Mouse (Mus musculus) embryonic facial prominence, embryonic 15.5 days (tissue): Measurements from ENCODE around the gene Dapk2. TPM values are rescaled to one million over a fixed set of nuclear protein-coding genes. Genes with fewer than 3 reads are reported as not detected.

Source experiments
- ATAC-seq: fragments of 200-750 bp; cut with Nextera tagmentation; 2 replicates; pipeline ENCODE4 v1.8.0; 2017; ENCODE audit warnings: low read depth, moderate TSS enrichment; ENCODE audit not compliant: insufficient number of reproducible peaks, low FRiP score, low TSS enrichment
- H3K27ac ChIP-seq: fragments of 300-500 bp; sonication (generic); replicated peaks from 2 replicates; pipeline ENCODE4 v1.5.1; 2015; ENCODE audit warnings: mild to moderate bottlenecking, inconsistent platforms
- H3K27me3 ChIP-seq: fragments of 300-500 bp; sonication (generic); 2 replicates; pipeline ENCODE4 v1.6.1; 2015; ENCODE audit warnings: inconsistent platforms
- H3K36me3 ChIP-seq: fragments of 300-500 bp; sonication (generic); 2 replicates; pipeline ENCODE4 v1.6.1; 2015; ENCODE audit warnings: mild to moderate bottlenecking, inconsistent platforms
- H3K4me1 ChIP-seq: fragments of 300-500 bp; sonication (generic); 2 replicates; pipeline ENCODE4 v1.6.1; 2015; ENCODE audit warnings: inconsistent platforms
- H3K4me2 ChIP-seq: fragments of 300-500 bp; sonication (generic); replicated peaks from 2 replicates; pipeline ENCODE4 v1.6.1; 2015; ENCODE audit warnings: mild to moderate bottlenecking, inconsistent platforms
- H3K4me3 ChIP-seq: fragments of 300-500 bp; sonication (generic); replicated peaks from 2 replicates; pipeline ENCODE4 v1.5.1; 2015; ENCODE audit warnings: mild to moderate bottlenecking, inconsistent platforms
- H3K9ac ChIP-seq: fragments of 300-500 bp; sonication (generic); 2 replicates; pipeline ENCODE4 v1.6.1; 2015; ENCODE audit warnings: inconsistent platforms
- H3K9me3 ChIP-seq: fragments of 300-500 bp; sonication (generic); replicated peaks from 2 replicates; pipeline ENCODE4 v1.6.1; 2016; ENCODE audit warnings: inconsistent platforms
- WGBS: fragments of 180-500 bp; shearing (Covaris S2); methylation state at CpG from one replicate; pipeline ENCODE4 v1.1.7; 2015; 5-methylcytosine and 5-hydroxymethylcytosine counted together
- polyA plus RNA-seq: library from polyadenylated mRNA; unstranded; fragments of >200 nt; fragmentation: Nextera tagmentation; extraction: Ambion mirVana; gene quantifications from 2 replicates; pipeline ENCODE4 v1.2.1, GENCODE M21; 2015

Gene Dapk2
- polyA plus RNA-seq, 1 experiment from 2014 or later, result 18.0 TPM

DNA sequence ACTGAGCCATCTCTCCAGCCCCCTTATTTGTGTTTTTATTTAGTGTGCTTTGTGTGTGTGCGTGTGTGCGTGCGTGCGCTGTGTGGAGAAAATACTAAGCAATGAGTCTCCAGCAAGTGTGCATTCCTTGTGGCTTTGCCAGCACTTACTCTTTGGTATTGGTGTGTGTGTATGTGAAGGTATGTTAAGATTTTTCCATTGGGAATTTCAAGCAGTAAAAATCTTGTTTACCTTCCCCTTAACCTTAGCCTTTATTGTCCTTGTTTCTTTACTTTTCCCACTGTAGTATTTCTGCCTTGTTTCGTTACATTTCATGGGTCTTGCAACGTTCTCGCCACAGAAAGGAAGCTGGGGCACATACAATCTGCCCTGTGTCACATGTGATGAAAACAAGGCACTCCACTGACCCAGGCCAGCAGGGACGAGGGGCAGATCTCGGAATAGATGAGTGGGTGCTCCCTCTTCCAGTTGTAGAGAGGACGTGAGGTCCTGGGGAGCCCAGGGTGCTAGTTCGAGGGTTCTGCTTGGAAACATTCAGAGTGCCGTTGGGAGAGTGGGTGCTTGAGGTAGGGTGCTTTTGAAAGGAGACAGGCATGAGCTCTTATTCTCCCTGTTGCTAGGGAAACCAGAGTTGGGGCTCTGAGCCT, 13.4 kb downstream of the Dapk2 start:
- Histone ChIP-seq H3K36me3 (no peaks in the 10 kb centered on the region), H3K9me3 (no peaks in the 10 kb centered on the region), H3K4me3 (no peak overlapping the region), H3K27ac (no peak overlapping the region), H3K27me3 (no peaks in the 10 kb centered on the region), H3K4me2 (no peak overlapping the region), H3K4me1 (0 out of 2 replicates have a peak, but pooled peaks cover 5% of the 10 kb centered on the region), H3K9ac (no peak overlapping the region)
- WGBS, result 76% methylated on average over 12 of the region's 12 CpGs
- ATAC-seq, result no peak

DNA sequence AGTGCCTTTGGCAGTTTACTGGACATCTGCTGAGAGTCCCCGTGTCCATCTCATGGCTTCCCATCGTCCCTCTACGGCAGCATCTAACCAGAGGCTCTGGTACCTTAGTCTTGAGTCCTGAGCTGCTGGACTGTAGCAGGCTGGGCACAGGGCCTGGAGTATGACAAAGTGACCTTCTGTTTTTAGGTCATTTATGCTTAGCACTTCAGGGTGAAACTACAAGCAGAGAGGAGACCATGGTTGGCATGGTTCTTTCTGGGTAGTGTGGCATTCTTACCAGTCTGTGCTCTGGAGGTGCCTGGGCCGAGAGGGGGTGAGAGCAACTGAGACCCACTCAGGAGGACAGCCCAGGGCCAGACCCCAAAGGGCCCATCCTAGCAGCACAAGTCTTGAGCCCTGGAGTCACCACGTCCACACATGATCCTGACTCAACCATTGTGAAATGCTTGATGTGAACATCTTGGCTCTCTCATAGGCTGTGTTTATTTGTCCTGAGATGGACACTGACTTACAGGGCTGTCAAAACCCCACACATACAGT, 15.4 kb downstream of the Dapk2 start:
- 94% methylated on average over 5 of the region's 5 CpGs for WGBS

DNA sequence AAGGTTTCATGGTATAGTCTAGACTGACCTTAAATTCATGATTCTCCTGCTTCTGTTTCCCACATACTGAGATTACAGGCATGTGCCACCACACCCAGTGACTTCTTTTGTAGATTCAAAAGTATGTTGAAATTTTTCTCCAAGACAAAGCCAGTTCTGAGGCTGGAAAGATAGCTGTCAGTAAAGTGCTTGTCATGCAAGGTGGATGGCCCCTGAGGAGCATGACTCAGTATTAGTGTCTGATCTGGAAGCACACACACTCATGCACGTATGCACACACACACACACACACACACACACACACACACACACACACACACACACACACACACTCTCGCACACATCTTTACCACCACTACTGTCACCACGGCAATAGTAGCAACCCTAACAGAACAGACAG, 17.0 kb downstream of the Dapk2 start:
- no peak overlapping the region for H3K4me2 ChIP-seq
- no peak for ATAC-seq
- no peak overlapping the region for H3K4me3 ChIP-seq
- 90% methylated on average over 3 of the region's 3 CpGs for WGBS
- no peaks in the 10 kb centered on the region for H3K36me3 ChIP-seq
- no peak overlapping the region for H3K9ac ChIP-seq
- H3K4me1 ChIP-seq, result no peaks in the 10 kb centered on the region
- no peaks in the 10 kb centered on the region for H3K27me3 ChIP-seq
- no peak overlapping the region for H3K27ac ChIP-seq
- no peaks in the 10 kb centered on the region for H3K9me3 ChIP-seq

More for the DNA sequence above, 15.4 kb downstream of the Dapk2 start:
- H3K9ac ChIP-seq, result no peak overlapping the region
- H3K4me3 ChIP-seq, result no peak overlapping the region
- H3K9me3 ChIP-seq, result no peaks in the 10 kb centered on the region
- no peak for ATAC-seq
- H3K27me3 ChIP-seq, result no peaks in the 10 kb centered on the region
- no peak overlapping the region for H3K4me2 ChIP-seq
- H3K27ac ChIP-seq, result no peak overlapping the region
- no peaks in the 10 kb centered on the region for H3K36me3 ChIP-seq
- H3K4me1 ChIP-seq, result no peaks in the 10 kb centered on the region

DNA sequence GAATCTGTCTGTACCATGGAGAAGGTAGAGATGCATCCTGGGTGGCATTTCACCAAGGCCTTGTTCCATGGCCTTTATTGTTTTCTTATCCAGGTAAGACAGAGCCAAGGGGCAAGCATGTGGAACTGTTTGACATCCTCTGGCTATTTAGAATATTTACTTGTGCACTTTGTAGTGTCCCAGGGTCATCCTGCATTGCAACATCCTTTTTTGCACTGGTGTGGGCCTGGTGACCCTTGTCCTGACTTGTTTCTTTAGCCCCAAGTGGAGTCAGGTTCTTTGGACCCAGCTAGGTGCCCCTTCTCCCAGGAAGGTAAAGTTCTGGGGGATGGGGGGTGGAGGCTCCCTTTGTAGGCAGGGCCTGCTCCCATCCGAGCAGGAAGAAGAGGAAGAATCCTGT, 20.0 kb downstream of the Dapk2 start:
- 46% methylated on average over 1 of the region's 1 CpGs for whole genome bisulfite sequencing
- ATAC-seq, result no peak

DNA sequence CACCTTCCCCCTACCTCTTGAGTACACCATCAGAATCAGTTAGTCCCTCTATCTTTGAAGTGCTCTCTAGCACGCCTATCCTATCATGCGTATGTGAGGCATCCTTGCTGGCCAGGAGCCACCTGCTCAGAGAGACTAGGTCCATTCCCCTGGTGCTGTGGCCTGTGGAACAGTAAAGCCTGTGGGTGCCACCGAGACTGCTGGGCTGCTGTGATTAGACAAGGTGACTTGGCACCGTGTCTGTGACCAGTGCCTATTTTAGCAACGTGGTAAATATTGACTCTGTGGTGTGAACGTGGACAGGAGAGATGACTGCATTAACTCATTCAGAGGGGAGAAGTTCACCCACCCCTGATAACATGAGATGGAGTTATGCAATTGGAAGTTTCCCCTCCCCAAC, 21.8 kb downstream of the Dapk2 start:
- no peak for ATAC-seq
- Histone ChIP-seq H3K27me3 (no peaks in the 10 kb centered on the region), H3K4me3 (no peak overlapping the region), H3K4me2 (no peak overlapping the region), H3K9me3 (no peaks in the 10 kb centered on the region), H3K4me1 (no peaks in the 10 kb centered on the region), H3K36me3 (no peaks in the 10 kb centered on the region), H3K27ac (no peak overlapping the region), H3K9ac (no peak overlapping the region)
- WGBS, result 87% methylated on average over 6 of the region's 6 CpGs

More for the DNA sequence above, 20.0 kb downstream of the Dapk2 start:
- H3K9ac ChIP-seq, result no peak overlapping the region
- no peak overlapping the region for H3K4me3 ChIP-seq
- H3K27ac ChIP-seq, result no peak overlapping the region
- H3K36me3 ChIP-seq, result no peaks in the 10 kb centered on the region
- no peaks in the 10 kb centered on the region for H3K27me3 ChIP-seq
- H3K4me1 ChIP-seq, result no peaks in the 10 kb centered on the region
- H3K4me2 ChIP-seq, result no peak overlapping the region
- H3K9me3 ChIP-seq, result no peaks in the 10 kb centered on the region

DNA sequence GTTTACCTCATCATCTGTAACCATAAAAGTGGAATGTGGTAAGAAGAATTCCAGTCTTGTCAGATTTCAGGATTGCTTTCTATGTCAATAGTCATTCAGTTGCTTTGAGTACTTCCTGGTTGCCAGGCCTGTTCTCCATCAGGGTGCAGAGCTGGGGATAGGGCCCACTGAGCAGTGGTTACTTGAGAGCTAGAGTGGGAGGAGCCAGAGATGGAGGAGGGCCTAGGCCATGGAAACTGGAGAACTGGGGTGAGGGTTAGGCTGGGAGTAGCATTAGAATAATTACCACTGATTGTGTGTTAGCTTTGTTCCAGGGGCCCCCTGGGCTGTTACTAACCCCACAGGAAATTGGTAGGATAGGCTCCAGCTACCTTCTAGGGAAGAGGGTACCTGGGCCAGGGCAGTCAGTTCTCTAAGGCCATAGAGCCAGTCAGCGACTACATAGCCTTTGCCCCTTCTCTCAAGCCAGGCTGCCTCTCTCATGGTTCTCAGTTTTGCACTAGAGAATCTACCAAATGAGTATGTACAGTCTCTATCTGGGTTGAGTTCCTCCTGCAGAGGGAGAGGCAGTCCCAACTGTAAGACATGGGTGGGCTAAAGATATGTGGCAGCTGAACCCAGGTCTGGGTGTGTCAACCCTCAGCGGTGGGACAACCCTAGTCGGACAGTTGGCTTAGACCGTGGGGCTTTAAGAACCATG, 23.3 kb downstream of the Dapk2 start:
- Histone ChIP-seq H3K9ac (no peak overlapping the region), H3K36me3 (no peaks in the 10 kb centered on the region), H3K27ac (peak overlapping the region; percentile 29; the same call in 1 of the 2 replicates), H3K4me3 (no peak overlapping the region), H3K27me3 (no peaks in the 10 kb centered on the region), H3K4me1 (no peaks in the 10 kb centered on the region), H3K9me3 (no peaks in the 10 kb centered on the region), H3K4me2 (no peak overlapping the region)
- peak; percentile 88 for ATAC-seq
- WGBS, result 80% methylated on average over 4 of the region's 4 CpGs

DNA sequence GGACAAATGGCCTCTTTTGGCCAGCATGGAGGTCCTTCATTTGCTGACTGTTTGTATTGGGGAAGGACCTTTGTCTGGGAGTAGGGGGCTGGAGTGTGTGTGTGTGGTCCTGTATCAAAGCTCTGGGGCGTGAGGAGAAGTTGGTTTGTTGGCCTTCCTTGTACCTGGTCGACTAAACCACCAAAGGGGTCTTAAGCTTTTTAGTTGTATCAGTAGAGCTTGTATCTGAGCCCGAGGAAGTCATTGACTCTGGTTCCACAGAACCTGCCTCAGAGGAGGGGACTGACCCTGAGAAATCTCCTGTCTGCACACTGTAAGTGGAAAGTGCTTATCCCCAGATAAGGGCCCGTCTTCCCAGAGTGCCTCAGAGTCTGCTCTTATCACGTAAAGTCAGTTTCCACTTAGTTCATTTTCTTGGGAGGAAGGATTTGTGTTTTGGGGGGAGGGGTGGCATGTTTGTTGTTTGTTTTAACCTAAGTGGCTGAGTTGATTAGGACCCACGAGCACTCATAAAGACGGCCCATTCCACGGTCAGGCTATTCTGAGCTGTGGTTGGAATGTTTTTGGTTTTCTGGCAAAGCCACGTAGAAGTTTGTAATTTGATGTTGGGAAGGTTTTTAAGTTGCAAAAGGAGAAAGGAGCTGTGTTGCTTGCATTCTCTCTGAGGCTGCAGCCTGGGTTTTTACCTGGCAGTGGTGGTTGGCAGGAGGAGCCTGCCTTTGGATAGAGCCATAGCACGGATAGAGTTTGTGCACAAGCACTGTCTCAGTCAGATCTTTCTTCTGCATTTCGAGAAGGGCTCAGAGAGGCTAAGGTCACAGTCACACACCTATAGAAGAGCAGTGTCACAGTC, 24.0 kb downstream of the Dapk2 start:
- Histone ChIP-seq H3K9ac (no peak overlapping the region), H3K27me3 (no peaks in the 10 kb centered on the region), H3K27ac (peak overlapping the region; percentile 29; the same call in 1 of the 2 replicates), H3K4me2 (no peak overlapping the region), H3K4me3 (no peak overlapping the region), H3K4me1 (no peaks in the 10 kb centered on the region), H3K36me3 (no peaks in the 10 kb centered on the region), H3K9me3 (no peaks in the 10 kb centered on the region)
- WGBS, result 47% methylated on average over 11 of the region's 11 CpGs
- no peak for ATAC-seq

DNA sequence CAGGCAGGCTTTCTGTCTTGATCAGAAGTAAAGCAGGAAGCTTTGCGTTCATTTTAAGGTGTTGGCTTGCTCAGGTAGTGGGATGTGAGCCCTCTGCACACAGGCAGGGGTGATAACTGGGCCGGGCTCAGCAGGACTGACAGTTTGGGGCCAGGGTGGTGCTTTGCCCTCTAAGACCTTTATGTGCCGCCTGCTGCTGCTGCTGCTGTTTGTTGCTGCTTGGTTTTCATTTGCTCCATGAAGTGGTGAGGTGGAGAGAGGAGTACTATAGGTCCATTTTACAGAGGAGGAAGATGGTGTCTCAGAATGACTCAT, 24.6 kb downstream of the Dapk2 start:
- no peak for ATAC-seq
- Histone ChIP-seq H3K4me1 (no peaks in the 10 kb centered on the region), H3K9ac (no peak overlapping the region), H3K4me3 (no peak overlapping the region), H3K36me3 (no peaks in the 10 kb centered on the region), H3K9me3 (no peaks in the 10 kb centered on the region), H3K4me2 (no peak overlapping the region), H3K27ac (0 out of 2 replicates have a peak overlapping the region, but pooled peaks have one; percentile 22), H3K27me3 (no peaks in the 10 kb centered on the region)
- WGBS, result 76% methylated on average over 3 of the region's 3 CpGs

DNA sequence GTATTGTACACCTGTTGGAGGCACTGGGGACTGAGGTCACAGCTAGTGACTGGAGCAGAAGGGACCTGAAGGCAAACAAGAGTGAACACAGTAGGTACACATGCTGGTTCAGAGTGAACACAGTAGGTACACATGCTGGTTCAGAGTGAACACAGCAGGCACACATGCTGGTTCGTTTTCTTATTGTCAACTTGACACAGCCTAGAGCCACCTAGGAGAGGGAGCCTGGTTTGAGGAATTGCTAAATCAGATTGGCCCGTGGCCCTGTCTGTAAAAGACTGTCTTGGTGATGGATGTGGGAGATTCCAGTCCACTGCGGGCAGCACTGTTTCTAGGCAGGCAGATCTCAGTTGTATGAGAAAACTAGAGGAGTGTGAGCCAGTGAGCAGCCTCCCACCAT, 25.0 kb downstream of the Dapk2 start:
- Histone ChIP-seq H3K9me3 (no peaks in the 10 kb centered on the region), H3K27me3 (no peaks in the 10 kb centered on the region)
- no peak for ATAC-seq

DNA sequence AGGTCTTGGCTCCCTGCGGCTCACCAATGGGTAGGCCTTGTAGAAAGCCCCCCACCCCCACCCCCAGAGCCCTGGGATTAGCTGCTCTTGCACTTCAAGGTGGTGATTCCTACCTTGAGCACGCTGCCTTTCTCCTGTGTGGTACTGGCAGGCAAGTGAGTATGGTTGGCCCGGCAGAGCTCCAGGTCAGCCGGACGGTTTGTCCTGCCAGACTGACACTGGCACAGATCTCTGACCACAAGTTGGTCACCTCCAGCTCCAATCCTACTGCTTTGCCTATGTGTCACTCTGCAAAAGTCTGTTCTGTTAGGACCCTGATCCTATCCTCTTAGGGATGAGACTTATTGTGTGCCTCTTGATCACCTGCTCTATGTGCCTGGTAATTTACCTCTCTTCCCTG, 26.5 kb downstream of the Dapk2 start:
- no peak overlapping the region for H3K9ac ChIP-seq
- H3K9me3 ChIP-seq, result no peaks in the 10 kb centered on the region
- no peak overlapping the region for H3K4me3 ChIP-seq
- no peaks in the 10 kb centered on the region for H3K36me3 ChIP-seq
- no peaks in the 10 kb centered on the region for H3K4me1 ChIP-seq
- H3K27ac ChIP-seq, result no peak overlapping the region
- no peak overlapping the region for H3K4me2 ChIP-seq
- 60% methylated on average over 5 of the region's 5 CpGs for WGBS
- H3K27me3 ChIP-seq, result no peaks in the 10 kb centered on the region
- ATAC-seq, result no peak

More for the DNA sequence above, 25.0 kb downstream of the Dapk2 start:
- WGBS, result 63% methylated on average over 3 of the region's 3 CpGs
- H3K4me1 ChIP-seq, result no peaks in the 10 kb centered on the region
- no peak overlapping the region for H3K4me2 ChIP-seq
- H3K9ac ChIP-seq, result no peak overlapping the region
- H3K27ac ChIP-seq, result no peak overlapping the region
- H3K4me3 ChIP-seq, result no peak overlapping the region
- no peaks in the 10 kb centered on the region for H3K36me3 ChIP-seq

DNA sequence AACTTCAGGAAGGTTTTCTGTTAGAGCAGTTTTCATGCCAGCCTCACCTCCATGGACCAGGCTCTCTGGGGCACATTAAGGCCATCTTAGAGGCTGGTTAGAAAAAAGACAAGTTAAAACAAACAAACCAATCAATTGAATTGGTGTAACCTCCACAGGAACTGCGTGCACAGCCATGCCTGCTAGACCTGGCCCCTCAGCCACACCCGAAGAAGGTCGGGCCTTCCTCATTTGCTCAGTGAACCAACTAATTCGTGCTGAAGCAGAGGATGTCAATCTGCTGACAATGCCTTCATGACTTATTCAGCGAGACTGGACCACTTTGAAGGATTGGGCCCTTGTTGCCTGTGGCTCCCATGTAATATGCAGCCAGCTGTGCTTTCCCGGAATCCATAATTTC, 28.4 kb downstream of the Dapk2 start:
- Histone ChIP-seq H3K9me3 (no peaks in the 10 kb centered on the region), H3K4me3 (no peak overlapping the region), H3K4me1 (no peaks in the 10 kb centered on the region), H3K27me3 (no peaks in the 10 kb centered on the region), H3K27ac (no peak overlapping the region), H3K9ac (no peak overlapping the region), H3K4me2 (no peak overlapping the region), H3K36me3 (no peaks in the 10 kb centered on the region)
- 38% methylated on average over 6 of the region's 6 CpGs for WGBS
- ATAC-seq, result no peak
